Mouse (Mus musculus) stomach, embryonic 15.5 days (tissue): ENCODE results near the gene Ddx23. TPM values are rescaled to one million over a fixed set of nuclear protein-coding genes. Genes with fewer than 3 reads are reported as not detected.

ENCODE experiments used
- ATAC-seq: fragments of 200-750 bp; cut with Nextera tagmentation; 2 replicates; pipeline ENCODE4 v1.8.0; 2017; ENCODE audit warnings: low read depth, moderate number of reproducible peaks, moderate TSS enrichment; ENCODE audit not compliant: insufficient read depth, low FRiP score
- H3K27ac ChIP-seq: fragments of 300-500 bp; sonication (generic); 2 replicates; pipeline ENCODE4 v1.5.1; 2015; ENCODE audit warnings: mild to moderate bottlenecking, inconsistent platforms
- H3K27me3 ChIP-seq: fragments of 300-500 bp; sonication (generic); replicated peaks from 2 replicates; pipeline ENCODE4 v1.6.1; 2015; ENCODE audit warnings: inconsistent platforms
- H3K36me3 ChIP-seq: fragments of 300-500 bp; sonication (generic); 2 replicates; pipeline ENCODE4 v1.6.1; 2015; ENCODE audit warnings: inconsistent platforms
- H3K4me1 ChIP-seq: fragments of 300-500 bp; sonication (generic); 2 replicates; pipeline ENCODE4 v1.6.1; 2015; ENCODE audit warnings: inconsistent platforms
- H3K4me2 ChIP-seq: fragments of 300-500 bp; sonication (generic); 2 replicates; pipeline ENCODE4 v1.6.1; 2015; ENCODE audit warnings: mild to moderate bottlenecking, inconsistent platforms
- H3K4me3 ChIP-seq: fragments of 300-500 bp; sonication (generic); replicated peaks from 2 replicates; pipeline ENCODE4 v1.5.1; 2015; ENCODE audit warnings: inconsistent platforms
- H3K9ac ChIP-seq: fragments of 300-500 bp; sonication (generic); 2 replicates; pipeline ENCODE4 v1.6.1; 2015; ENCODE audit warnings: inconsistent platforms
- H3K9me3 ChIP-seq: fragments of 300-500 bp; sonication (generic); 2 replicates; pipeline ENCODE4 v1.6.1; 2016; ENCODE audit warnings: inconsistent platforms
- WGBS: fragments of 180-500 bp; shearing (Covaris S2); methylation state at CpG from one replicate; pipeline ENCODE4 v1.1.7; 2015; 5-methylcytosine and 5-hydroxymethylcytosine counted together
- polyA plus RNA-seq: library from polyadenylated mRNA; unstranded; fragments of >200 nt; fragmentation: Nextera tagmentation; extraction: Ambion mirVana; gene quantifications from 2 replicates; pipeline ENCODE4 v1.2.1, GENCODE M21; 2015

Gene Ddx23
- polyA plus RNA-seq, 1 experiment from 2014 or later: 26.8 TPM

DNA sequence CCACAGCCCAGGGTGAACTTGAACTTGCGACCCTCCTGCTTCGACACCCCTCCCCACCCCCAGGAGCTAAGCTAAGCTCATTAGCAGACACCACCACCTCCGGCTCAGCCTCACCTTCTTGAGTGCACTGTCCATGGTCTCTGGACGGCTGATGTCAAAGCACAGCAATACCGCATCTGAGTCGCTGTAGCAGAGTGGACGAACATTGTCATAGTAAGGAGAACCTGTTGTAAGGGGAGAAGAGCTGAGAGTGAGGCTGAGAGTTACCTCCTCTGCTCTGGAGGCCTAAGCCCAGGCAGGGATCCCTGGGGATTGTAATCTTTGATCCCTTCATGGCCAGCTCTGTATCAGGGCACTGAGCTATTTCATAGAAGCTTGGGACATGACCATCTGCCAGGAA, 11.0 kb upstream of the Ddx23 start:
- H3K27ac ChIP-seq: no peak overlapping the region
- H3K36me3 ChIP-seq: no peaks in the 10 kb centered on the region
- no peak for ATAC-seq
- 73% methylated on average over 7 of the region's 7 CpGs for WGBS
- no peak overlapping the region for H3K9ac ChIP-seq
- no peak overlapping the region for H3K4me2 ChIP-seq
- H3K9me3 ChIP-seq: no peaks in the 10 kb centered on the region
- H3K4me3 ChIP-seq: no peak overlapping the region
- peaks cover 36% of the 10 kb centered on the region for H3K27me3 ChIP-seq
- peaks cover 8% of the 10 kb centered on the region; the same call in 1 of the 2 replicates for H3K4me1 ChIP-seq

DNA sequence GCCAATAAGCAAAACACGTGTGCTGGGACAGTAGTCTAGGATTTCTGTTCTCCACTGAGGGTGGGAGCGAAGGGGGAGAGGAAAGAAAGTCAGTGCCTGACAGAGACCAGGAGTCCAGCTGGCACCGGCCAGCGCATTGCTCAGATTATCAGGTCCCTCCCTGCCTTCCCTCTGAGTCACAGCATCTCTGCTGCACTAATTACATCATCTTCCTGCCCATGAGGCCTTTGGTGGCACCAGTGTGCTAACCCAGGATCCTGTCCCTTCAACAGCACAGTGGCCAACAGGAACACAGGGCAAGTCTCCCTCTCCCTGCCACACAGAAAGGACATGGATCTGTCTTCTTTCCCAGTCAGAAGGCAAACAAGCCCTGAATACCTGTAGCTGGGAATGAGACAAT, 9.9 kb upstream of the Ddx23 start:
- Histone ChIP-seq H3K36me3 (no peaks in the 10 kb centered on the region), H3K9ac (no peak overlapping the region), H3K4me3 (no peak overlapping the region), H3K27me3 (peaks cover 30% of the 10 kb centered on the region), H3K4me2 (no peak overlapping the region), H3K27ac (no peak overlapping the region), H3K9me3 (no peaks in the 10 kb centered on the region), H3K4me1 (peaks cover 8% of the 10 kb centered on the region; the same call in 1 of the 2 replicates)
- 61% methylated on average over 4 of the region's 4 CpGs for WGBS
- no peak for ATAC-seq

DNA sequence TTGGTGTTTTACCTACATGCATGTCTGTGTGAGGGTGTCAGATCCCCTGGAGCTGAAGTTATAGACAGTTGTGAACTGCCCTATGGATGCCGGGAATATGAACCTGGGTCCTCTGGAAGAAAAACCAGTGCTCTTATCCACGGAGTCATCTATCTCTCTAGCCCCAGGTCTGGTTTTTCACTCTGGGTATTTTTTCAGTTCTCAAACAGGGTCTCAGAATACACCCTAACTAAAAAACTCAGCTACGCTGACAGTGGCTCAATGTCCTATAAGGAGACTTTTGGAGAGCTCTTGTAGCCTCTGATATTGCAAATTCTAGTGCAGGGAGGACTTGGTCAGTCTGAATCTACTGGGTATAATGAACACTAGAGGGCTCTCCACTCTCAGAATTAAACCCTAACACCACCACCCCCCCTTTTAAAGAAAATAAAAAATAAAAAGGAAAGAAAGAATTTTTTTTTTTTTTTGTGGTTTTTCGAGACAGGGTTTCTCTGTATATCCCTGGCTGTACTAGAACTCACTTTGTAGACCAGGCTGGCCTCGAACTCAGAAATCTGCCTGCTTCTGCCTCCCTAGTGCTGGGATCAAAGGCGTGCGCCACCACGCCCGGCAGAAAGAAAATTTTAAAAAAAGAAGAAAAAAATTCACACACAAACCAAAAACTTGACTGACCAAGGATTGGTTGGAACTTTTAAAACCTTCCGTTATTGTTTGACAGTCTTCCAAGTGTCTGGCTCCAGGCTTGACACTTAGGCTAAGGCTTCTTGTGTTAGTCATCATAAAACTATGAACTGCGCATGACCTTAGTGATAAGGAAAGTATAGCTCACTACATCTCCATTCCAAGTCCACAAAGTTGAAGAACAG, 1.6 kb upstream of the Ddx23 start:
- Histone ChIP-seq H3K4me2 (no peak overlapping the region), H3K27ac (no peak overlapping the region), H3K9ac (no peak overlapping the region), H3K36me3 (0 out of 2 replicates have a peak, but pooled peaks cover 4% of the 10 kb centered on the region), H3K4me1 (0 out of 2 replicates have a peak, but pooled peaks cover 4% of the 10 kb centered on the region), H3K4me3 (no peak overlapping the region), H3K27me3 (no peaks in the 10 kb centered on the region), H3K9me3 (no peaks in the 10 kb centered on the region)
- WGBS: 68% methylated on average over 11 of the region's 11 CpGs
- no peak for ATAC-seq

DNA sequence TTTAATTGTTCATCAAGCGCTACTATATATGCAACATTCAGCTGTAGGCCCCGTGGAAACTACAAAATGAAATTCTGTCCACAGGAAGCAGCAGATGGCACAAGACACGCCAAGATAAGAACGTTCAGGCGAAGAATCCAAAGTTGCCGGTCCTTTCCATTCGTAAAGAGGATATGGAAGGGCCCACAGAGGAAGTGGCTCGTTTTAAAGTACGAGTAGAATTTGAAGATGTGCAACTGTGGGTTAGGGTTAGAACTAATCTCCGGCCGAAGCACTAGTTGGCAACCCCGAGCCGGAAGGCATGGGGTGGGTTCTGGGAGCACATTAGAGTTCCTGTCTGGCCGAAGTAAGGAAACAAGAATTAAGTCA, 512 bp downstream of the Ddx23 start:
- no peak; the same call in 1 of the 2 replicates for ATAC-seq
- WGBS: under 1% methylated on average over 14 of the region's 14 CpGs
- peak overlapping the region; percentile 70 for H3K4me3 ChIP-seq
- peak overlapping the region; percentile 81 for H3K27ac ChIP-seq
- H3K9ac ChIP-seq: peak overlapping the region; percentile 76
- no peaks in the 10 kb centered on the region for H3K9me3 ChIP-seq
- peaks cover 23% of the 10 kb centered on the region for H3K36me3 ChIP-seq
- H3K27me3 ChIP-seq: no peaks in the 10 kb centered on the region
- H3K4me2 ChIP-seq: peak overlapping the region; percentile 56
- H3K4me1 ChIP-seq: 0 out of 2 replicates have a peak, but pooled peaks cover 4% of the 10 kb centered on the region

DNA sequence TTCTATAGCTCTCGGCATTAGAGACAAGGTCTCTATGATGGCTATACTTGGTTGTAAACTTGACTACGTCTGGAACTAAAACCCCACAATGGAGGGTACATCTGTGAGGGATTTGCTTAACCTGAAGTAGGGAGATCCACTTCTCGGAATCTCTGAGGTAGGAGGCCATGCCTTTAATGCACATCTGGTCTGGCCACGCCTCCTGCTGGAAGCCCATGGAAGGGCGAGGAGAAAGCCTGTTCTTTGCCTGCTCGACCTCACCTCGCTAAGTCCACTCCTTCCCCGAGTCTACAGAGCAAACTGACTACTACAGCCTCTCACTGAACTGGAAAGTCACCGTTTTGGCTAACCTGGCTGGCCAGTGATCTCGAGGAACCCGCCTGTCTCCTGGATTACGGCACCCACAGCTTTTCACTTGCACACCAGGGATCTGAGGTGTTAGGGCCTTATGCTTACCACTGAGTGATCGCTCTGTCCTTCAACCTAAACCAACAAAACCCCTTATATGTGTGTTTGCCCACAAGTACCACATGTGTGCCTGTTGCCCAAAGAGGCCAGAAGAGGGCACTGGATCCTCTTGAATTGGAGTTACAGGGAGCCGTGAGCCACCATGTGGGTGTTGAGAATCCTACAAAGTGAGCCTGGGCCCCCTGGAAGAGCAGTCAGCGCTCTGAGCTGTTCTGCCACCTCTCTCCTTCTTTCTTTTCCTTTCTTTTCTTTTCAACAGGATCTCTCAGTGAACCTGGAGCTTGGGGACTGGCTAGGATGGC, 5.5 kb downstream of the Ddx23 start:
- Histone ChIP-seq H3K27me3 (no peaks in the 10 kb centered on the region), H3K9ac (no peak overlapping the region), H3K27ac (no peak overlapping the region), H3K4me1 (0 out of 2 replicates have a peak, but pooled peaks cover 4% of the 10 kb centered on the region), H3K4me2 (no peak overlapping the region), H3K36me3 (peaks cover 62% of the 10 kb centered on the region), H3K9me3 (no peaks in the 10 kb centered on the region), H3K4me3 (no peak overlapping the region)
- WGBS: 84% methylated on average over 15 of the region's 15 CpGs
- ATAC-seq: no peak

DNA sequence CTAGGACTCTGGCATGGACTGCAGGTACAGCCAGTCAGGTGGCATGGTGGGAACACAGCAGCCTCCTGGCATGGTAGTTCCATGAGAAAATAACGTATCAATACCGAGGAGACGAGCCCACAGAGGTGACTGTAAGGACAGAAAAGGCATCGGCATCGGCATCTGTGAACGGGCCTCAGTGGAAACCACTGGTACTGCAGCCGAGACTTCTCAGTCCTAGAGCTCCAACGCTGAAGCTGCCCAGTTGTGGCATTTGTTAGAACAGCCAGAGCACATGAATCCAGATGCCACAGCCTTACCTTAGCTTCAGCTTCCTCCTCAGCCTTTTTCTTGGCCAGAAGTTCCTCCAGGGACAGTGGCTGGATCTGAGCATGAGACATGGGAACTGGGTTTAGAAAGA, 10.5 kb downstream of the Ddx23 start:
- 95% methylated on average over 8 of the region's 8 CpGs for WGBS
- Histone ChIP-seq H3K9me3 (no peaks in the 10 kb centered on the region), H3K27ac (no peak overlapping the region), H3K27me3 (no peaks in the 10 kb centered on the region), H3K4me3 (no peak overlapping the region), H3K4me1 (no peaks in the 10 kb centered on the region), H3K36me3 (peaks cover 85% of the 10 kb centered on the region), H3K4me2 (no peak overlapping the region), H3K9ac (no peak overlapping the region)
- no peak for ATAC-seq

DNA sequence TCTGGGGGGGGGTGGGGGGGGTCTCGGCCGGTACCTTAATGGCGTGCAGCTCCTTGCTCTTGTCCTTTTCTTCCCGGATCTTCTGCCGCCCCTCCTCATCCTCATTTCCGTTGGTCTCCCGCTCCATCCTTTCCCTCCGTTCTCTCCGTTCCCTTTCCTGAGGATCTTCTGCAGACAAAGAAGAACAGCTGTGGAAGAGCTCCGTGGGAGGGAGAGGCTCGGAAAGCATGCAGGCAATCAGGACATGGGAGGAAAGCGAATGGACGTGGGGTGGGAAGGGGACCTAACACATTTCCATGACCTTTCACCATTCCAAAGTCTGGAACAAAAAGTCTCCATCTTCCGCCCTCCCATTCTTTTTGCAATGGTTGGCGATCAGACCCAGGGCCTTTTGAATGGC, 11.3 kb downstream of the Ddx23 start:
- Histone ChIP-seq H3K27ac (no peak overlapping the region), H3K4me3 (no peak overlapping the region), H3K4me1 (no peaks in the 10 kb centered on the region), H3K27me3 (no peaks in the 10 kb centered on the region), H3K36me3 (peaks cover 85% of the 10 kb centered on the region), H3K9ac (no peak overlapping the region), H3K9me3 (no peaks in the 10 kb centered on the region), H3K4me2 (no peak overlapping the region)
- 94% methylated on average over 15 of the region's 15 CpGs for WGBS
- no peak for ATAC-seq

DNA sequence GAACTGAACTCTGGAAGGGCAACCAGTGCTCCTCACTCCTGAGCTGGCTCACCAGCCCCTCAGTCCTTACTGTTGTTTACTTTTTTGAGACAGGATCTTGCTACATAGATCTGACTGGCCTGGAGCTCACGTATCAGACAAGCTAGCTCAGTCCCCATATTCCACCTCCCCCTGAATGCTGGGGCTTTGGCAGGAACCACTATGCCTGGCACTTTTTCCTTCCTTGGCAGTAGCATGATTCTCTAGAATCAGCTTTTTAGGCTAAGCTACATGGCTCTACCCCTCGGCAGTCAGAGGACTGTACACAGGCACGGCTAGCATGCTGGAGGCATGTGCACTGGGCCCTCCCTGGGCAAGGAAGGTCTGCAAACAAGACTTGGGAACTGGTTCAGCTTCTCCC, 14.6 kb downstream of the Ddx23 start:
- H3K27ac ChIP-seq: no peak overlapping the region
- no peak overlapping the region; the same call in 1 of the 2 replicates for H3K9ac ChIP-seq
- no peak for ATAC-seq
- no peaks in the 10 kb centered on the region for H3K27me3 ChIP-seq
- H3K4me3 ChIP-seq: no peak overlapping the region
- no peaks in the 10 kb centered on the region for H3K4me1 ChIP-seq
- peaks cover 88% of the 10 kb centered on the region for H3K36me3 ChIP-seq
- no peaks in the 10 kb centered on the region for H3K9me3 ChIP-seq
- no peak overlapping the region for H3K4me2 ChIP-seq
- WGBS: 92% methylated on average over 3 of the region's 3 CpGs

DNA sequence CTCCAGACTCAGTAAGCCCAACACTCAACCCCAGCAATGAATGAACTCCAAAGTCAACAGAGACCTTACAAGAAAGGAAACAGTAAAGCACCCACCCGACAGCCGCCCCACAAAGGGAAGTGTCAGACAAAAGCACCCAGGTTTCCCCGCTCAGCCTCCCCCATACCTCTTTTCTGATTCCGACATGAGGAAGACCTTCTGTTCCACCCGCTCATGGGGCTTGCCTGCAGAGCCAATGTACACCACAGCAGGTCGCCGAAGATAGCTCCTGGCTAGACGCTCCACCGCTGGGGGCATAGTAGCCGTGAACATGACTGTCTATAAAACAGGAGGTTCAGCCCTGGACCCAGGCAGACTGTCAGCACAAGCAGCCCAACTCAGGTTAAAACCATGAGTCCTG, 15.4 kb downstream of the Ddx23 start:
- Histone ChIP-seq H3K4me2 (no peak overlapping the region), H3K27ac (no peak overlapping the region), H3K27me3 (no peaks in the 10 kb centered on the region), H3K9ac (no peak overlapping the region), H3K9me3 (no peaks in the 10 kb centered on the region), H3K36me3 (peaks cover 86% of the 10 kb centered on the region), H3K4me1 (no peaks in the 10 kb centered on the region), H3K4me3 (no peak overlapping the region)
- no peak for ATAC-seq
- 86% methylated on average over 10 of the region's 10 CpGs for WGBS

DNA sequence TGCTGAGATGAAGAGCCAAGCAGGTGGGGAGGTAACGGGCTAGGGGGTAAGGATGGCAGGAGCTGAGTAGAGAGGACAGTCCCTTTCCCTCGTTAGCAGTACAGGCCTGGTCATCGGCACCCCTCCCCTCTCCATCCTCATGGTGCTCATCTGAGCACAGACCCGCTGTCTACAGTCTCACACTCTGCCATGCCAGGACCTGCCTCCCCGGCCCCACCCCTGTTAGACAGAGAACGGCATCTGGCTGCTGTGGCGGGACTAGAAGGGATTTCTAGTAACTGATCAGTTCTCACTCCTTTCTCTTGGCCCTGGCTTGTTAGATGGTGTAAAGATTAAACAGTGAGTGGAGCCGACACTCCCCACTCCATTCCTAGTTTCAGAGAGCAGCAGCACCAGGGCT, 16.0 kb downstream of the Ddx23 start:
- no peak overlapping the region for H3K4me3 ChIP-seq
- no peak overlapping the region for H3K4me2 ChIP-seq
- WGBS: 78% methylated on average over 8 of the region's 8 CpGs
- no peak overlapping the region for H3K9ac ChIP-seq
- no peaks in the 10 kb centered on the region for H3K4me1 ChIP-seq
- H3K27ac ChIP-seq: no peak overlapping the region
- H3K36me3 ChIP-seq: peaks cover 85% of the 10 kb centered on the region
- no peaks in the 10 kb centered on the region for H3K9me3 ChIP-seq
- no peaks in the 10 kb centered on the region for H3K27me3 ChIP-seq
- no peak for ATAC-seq

DNA sequence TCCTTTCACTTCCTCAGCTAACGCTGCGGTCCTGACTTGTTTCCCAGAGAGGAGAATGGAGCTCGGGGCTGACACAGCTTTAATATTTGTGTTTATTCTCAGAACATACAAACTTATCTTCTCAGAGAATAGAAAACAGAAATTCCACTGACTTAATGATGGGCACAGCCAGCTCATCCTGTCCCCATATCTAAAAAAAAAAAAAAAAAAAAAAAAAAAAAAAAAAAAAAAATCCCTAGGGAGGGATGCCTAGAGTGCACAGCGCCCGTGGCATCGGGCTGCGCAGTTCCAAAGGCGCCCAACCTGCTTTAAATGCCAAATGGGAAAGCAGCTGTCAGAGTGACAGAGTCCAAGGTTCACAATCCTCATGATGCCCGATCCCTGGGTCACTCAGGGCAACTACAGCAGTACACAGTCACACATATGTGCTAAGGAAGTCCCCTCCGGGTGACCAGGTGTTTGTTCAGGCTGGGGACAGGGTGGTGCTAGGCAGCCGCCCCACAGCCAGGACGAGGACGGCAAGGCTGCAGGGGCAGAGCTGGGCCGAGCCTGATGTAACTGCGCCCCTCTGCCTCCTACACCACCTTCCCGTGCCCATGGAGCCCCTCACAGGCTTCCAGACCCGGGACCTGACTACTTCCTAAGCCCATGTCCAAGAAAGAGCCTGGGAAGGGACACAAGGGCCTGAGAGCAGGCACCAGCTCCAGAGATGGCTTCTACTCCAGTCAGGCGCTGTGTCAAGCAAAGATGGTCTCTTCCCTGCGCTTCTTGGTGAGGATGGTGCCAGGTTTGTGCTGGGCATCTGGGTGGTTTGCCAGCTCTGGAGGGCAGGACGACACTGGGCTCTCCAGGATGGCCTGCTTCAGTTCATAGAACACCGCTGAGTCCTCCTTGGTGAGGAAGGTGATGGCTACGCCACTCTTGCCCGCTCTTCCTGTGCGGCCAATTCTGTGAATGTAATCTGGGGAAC, 17.4 kb downstream of the Ddx23 start:
- Histone ChIP-seq H3K4me3 (no peak overlapping the region), H3K36me3 (peaks cover 76% of the 10 kb centered on the region), H3K4me1 (no peaks in the 10 kb centered on the region), H3K4me2 (no peak overlapping the region), H3K9ac (no peak overlapping the region), H3K9me3 (no peaks in the 10 kb centered on the region), H3K27ac (no peak overlapping the region), H3K27me3 (no peaks in the 10 kb centered on the region)
- 85% methylated on average over 24 of the region's 24 CpGs for WGBS
- ATAC-seq: no peak; the same call in 1 of the 2 replicates
